Mouse (Mus musculus) megakaryocyte, embryonic 14.5 days (primary cell): ENCODE results near the gene Rab22a. TPM values are rescaled to one million over a fixed set of nuclear protein-coding genes. Genes with fewer than 3 reads are reported as not detected.
A peak's percentile ranks its signal among the peaks of the same experiment; 100 is the strongest.

Experiments used
- H3K27me3 ChIP-seq: replicated peaks from 2 replicates; pipeline ENCODE3; 2012; ENCODE audit warnings: inconsistent platforms
- H3K36me3 ChIP-seq: replicated peaks from 2 replicates; pipeline ENCODE3; 2012; ENCODE audit warnings: low read length, inconsistent platforms, mixed read lengths
- H3K4me1 ChIP-seq: 2 replicates; pipeline ENCODE4 v1.6.1; 2012; ENCODE audit warnings: inconsistent platforms
- H3K4me3 ChIP-seq: replicated peaks from 2 replicates; pipeline ENCODE3; 2012; ENCODE audit warnings: moderate library complexity, mild to moderate bottlenecking, inconsistent platforms
- H3K9me3 ChIP-seq: 2 replicates; pipeline ENCODE4 v1.6.1; 2012; ENCODE audit warnings: inconsistent platforms
- FLI1 ChIP-seq: IDR thresholded peaks from 2 replicates; pipeline ENCODE4 v1.6.1; 2012; ENCODE audit warnings: low read length, inconsistent platforms, mixed read lengths
- GATA1 ChIP-seq: IDR thresholded peaks from 3 replicates; pipeline ENCODE4 v1.6.1; 2012; ENCODE audit warnings: mixed read lengths, low read length, inconsistent platforms, borderline replicate concordance
- polyA plus RNA-seq: library from polyadenylated mRNA; stranded (reverse); fragments of >175 nt; gene quantifications from 2 replicates; pipeline ENCODE4 v1.2.3, GENCODE M21; 2012; ENCODE audit warnings: low replicate concordance; ENCODE audit not compliant: insufficient read depth

The Rab22a gene
- polyA plus RNA-seq, 1 experiment, result 26.1 TPM

GRCm38 (mm10) chr2:173642262-173642999 lies 17.1 kb upstream of the Rab22a start:
- Histone ChIP-seq H3K4me1 (peaks cover 10% of the 10 kb centered on the region; the same call in 1 of the 2 replicates), H3K27me3 (no peaks in the 10 kb centered on the region), H3K9me3 (peaks cover 7% of the 10 kb centered on the region), H3K4me3 (no peak overlapping the region), H3K36me3 (peaks cover 44% of the 10 kb centered on the region)
- TF ChIP-seq GATA1, result no peak
- no peak for TF ChIP-seq FLI1

DNA sequence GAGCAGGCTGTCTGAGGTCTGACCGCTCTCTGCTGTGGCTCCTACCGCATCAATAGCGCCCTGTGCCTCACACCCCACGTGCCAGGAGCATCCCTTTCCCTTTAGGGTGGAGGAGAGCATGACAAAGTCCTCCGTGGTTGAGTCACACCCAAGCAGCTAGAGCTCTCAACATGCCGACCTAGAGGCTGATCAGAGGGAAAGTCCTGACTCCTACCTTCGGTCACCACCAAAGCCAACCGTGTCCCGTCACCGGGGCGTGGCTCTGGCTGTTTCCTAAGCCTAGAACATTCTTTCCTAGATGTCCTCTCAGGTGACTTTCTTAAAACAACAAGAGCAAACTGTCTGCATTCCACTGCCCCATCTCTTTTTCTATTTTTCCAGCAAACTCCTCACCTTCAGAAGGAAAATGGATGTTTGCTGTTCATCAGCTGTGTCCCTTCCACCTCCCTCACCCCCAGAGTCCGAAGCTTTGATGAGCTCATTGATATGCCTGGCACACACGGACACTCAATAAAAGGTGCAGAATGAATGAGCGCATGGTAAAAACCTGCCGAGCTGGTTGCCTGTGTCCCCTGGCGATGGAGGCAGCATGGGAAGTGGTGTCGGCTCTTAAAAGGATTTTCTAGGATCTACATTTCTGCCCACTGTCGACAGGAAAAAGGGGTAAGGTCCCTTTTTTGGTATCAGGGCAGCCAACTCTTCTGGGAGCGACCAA lies 12.2 kb upstream of the Rab22a start:
- TF ChIP-seq FLI1, result no peak
- TF ChIP-seq GATA1, result no peak
- peaks cover 55% of the 10 kb centered on the region for H3K36me3 ChIP-seq
- peaks cover 18% of the 10 kb centered on the region for H3K4me1 ChIP-seq
- H3K9me3 ChIP-seq, result peaks cover 29% of the 10 kb centered on the region
- H3K27me3 ChIP-seq, result no peaks in the 10 kb centered on the region
- H3K4me3 ChIP-seq, result no peak overlapping the region

DNA sequence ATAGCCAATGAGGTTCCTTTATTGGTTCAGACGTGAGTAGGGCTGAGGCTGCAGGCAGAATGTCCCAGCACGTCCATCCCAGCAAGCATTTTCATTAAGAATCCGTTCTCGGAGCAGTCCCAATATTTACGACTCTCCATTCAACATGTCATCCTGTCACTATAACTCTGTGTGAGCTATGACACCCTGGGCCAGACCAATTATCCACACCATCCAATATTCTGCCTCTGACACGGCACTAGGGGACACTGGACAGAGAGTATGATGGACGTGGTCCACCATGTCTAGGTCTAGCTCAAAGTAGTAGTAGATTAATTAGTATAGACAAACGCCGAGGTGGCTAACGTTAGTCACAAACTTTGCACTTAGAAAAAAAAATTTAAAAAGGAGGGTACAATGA lies 9.8 kb upstream of the Rab22a start:
- Histone ChIP-seq H3K9me3 (peaks cover 32% of the 10 kb centered on the region), H3K4me3 (no peak overlapping the region), H3K36me3 (peaks cover 64% of the 10 kb centered on the region), H3K27me3 (no peaks in the 10 kb centered on the region), H3K4me1 (peaks cover 28% of the 10 kb centered on the region)
- no peak for TF ChIP-seq GATA1
- no peak for TF ChIP-seq FLI1

DNA sequence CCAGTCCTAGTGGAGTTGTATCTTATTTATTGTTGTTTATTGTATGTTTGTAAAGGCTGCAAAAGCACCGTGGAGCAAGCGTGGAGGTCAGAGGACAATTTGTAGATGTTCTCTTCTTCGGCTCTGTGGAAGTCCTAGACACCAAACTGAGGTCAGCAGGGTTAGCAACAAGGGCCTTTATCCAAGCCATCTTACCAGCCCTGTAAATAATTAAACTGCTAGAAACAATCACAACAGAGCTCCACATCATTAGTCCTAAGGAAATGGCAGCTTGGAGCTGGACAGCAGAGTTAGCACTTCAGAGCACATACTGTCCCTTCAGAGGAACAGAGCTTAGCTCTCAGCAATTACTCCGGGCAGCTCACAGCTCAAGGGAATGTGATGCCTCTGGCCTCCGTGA lies 6.0 kb upstream of the Rab22a start:
- peaks cover 44% of the 10 kb centered on the region for H3K36me3 ChIP-seq
- H3K4me1 ChIP-seq, result peaks cover 42% of the 10 kb centered on the region
- peaks cover 23% of the 10 kb centered on the region for H3K9me3 ChIP-seq
- TF ChIP-seq FLI1 (no peak), GATA1 (no peak)
- H3K4me3 ChIP-seq, result no peak overlapping the region
- H3K27me3 ChIP-seq, result no peaks in the 10 kb centered on the region

DNA sequence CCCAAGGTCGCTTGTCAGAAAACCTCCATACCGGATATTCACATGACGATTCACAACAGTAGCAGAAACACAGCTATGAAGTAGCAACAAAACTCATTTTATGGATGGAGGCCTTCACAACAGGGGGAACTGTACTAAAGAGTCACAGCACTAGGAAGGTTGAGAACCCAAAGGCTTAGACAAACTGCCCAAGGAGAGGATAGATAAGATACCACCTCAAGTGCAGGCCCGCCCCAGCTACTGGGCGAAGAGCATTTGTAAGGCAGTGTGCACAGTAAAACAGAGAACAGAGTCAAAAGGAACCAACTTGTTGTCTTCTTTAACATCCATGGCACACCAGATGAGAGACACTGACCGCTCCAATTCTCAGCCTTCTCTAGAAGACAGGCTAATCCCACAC lies 1.8 kb upstream of the Rab22a start:
- TF ChIP-seq GATA1 (no peak), FLI1 (no peak)
- Histone ChIP-seq H3K4me3 (peak overlapping the region; percentile 95), H3K4me1 (peaks cover 58% of the 10 kb centered on the region)

GRCm38 (mm10) chr2:173658517-173658916 lies 1.0 kb upstream of the Rab22a start:
- H3K4me1 ChIP-seq, result peaks cover 65% of the 10 kb centered on the region
- peaks cover 33% of the 10 kb centered on the region for H3K36me3 ChIP-seq
- H3K27me3 ChIP-seq, result no peaks in the 10 kb centered on the region
- H3K4me3 ChIP-seq, result peak overlapping the region; percentile 95
- TF ChIP-seq FLI1, result no peak
- no peak for TF ChIP-seq GATA1
- H3K9me3 ChIP-seq, result no peaks in the 10 kb centered on the region

More for the DNA sequence above, 1.8 kb upstream of the Rab22a start:
- Histone ChIP-seq H3K27me3 (no peaks in the 10 kb centered on the region), H3K36me3 (peaks cover 33% of the 10 kb centered on the region), H3K9me3 (no peaks in the 10 kb centered on the region)

- H3K4me1 ChIP-seq, result peaks cover 72% of the 10 kb centered on the region
Measured at GRCm38 (mm10) chr2:173659926-173660684, 545 bp downstream of the Rab22a start.

GRCm38 (mm10) chr2:173662255-173662950 lies 2.8 kb downstream of the Rab22a start:
- Histone ChIP-seq H3K4me3 (peak overlapping the region; percentile 87), H3K27me3 (no peaks in the 10 kb centered on the region), H3K36me3 (peaks cover 70% of the 10 kb centered on the region), H3K9me3 (no peaks in the 10 kb centered on the region), H3K4me1 (peaks cover 78% of the 10 kb centered on the region)
- no peak for TF ChIP-seq GATA1
- TF ChIP-seq FLI1, result no peak

More at GRCm38 (mm10) chr2:173659926-173660684, 545 bp downstream of the Rab22a start:
- TF ChIP-seq GATA1 (no peak), FLI1 (no peak)
- Histone ChIP-seq H3K36me3 (peaks cover 47% of the 10 kb centered on the region), H3K9me3 (no peaks in the 10 kb centered on the region), H3K4me3 (peak overlapping the region; percentile 95), H3K27me3 (no peaks in the 10 kb centered on the region)

GRCm38 (mm10) chr2:173664736-173665135 lies 5.2 kb downstream of the Rab22a start:
- H3K27me3 ChIP-seq, result no peaks in the 10 kb centered on the region
- peaks cover 78% of the 10 kb centered on the region for H3K4me1 ChIP-seq
- peaks cover 87% of the 10 kb centered on the region for H3K36me3 ChIP-seq
- no peaks in the 10 kb centered on the region for H3K9me3 ChIP-seq
- TF ChIP-seq GATA1 (no peak), FLI1 (no peak)
- no peak overlapping the region for H3K4me3 ChIP-seq
